Mouse (Mus musculus): Measurements from ENCODE around the gene Gabbr2.

Gabbr2 gene

DNA sequence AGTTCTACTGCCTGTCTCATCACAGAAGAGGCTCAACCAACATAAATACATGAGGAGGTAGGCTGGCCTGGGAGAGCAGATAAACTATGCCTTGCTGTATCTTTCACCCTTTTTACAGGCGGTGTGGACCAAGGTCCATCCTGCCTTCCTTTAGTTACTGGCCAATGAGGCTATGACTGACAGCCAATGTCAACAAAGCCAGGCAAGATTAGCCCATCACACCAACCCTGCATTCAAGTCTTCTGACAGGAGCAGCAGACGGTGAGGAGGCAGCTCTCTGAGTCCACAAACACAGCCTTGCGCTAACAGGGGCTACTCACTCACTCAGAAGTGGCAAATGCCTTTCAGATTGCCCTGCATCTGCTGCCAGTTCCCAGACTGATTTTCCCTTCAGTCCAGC is 3.4 kb downstream of the Gabbr2 start:
- DNase-seq (ENCODE audit: low spot score) = no peak

DNA sequence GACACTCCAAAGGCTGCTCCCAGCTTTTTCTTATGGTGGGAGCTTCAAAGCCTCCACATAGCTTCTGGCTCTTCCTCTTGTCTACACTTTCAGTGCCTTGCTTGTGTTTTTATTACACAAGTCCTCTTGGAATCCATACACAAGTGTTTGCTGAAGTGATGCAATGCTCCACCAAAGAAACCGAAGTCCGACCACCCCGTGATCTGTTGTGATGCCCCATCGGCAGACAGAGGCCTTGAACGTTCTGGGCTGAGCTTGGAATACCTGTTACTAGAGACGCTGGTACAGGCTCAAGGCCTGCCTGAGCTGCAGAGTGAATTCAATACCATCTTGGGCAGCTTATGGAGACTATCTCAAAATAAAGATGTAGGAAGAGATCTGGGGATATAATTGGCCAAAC is 3.9 kb downstream of the Gabbr2 start:
- DNase-seq (ENCODE audit: low spot score) = no peak

DNA sequence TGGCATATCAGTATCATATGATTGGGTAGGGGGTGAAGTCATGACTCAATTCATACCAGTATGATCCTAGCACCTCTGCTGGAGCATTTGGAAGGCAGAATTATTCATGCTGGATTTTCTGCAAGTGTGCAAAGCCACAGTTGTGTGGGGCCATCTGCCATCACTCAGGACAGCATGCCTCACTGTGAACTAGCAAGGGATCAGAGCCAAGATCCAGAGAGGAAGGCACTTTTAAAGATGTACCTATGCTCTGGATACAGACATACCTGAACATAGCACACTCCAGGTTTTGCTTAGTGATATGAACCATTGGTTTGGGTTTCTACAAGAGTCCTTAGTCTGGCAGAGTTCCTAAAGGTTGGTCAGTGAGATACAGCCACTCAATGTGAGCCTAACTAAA is 5.6 kb downstream of the Gabbr2 start:
- no peak for DNase-seq (ENCODE audit: low spot score)

DNA sequence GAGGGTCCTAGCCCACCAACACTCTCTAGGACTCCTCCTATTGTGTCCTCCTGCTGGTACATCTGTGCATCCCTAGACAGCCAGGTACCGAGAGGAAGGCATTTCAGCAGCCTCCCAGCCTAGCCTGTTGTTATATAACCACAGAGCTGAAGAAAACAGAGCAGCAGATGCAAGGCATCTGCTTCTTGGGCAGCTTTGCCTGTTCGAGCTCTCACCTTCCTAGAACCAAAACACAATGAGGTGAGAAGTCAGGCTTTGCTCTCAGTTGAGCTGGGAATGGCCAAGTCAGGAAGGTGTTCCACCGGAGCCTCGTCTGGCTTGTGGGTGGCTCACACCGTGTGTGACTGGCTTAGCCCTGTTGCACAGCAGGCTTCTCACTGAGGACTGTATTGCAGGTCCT is 8.8 kb downstream of the Gabbr2 start:
- no peak for DNase-seq (ENCODE audit: low spot score)

DNA sequence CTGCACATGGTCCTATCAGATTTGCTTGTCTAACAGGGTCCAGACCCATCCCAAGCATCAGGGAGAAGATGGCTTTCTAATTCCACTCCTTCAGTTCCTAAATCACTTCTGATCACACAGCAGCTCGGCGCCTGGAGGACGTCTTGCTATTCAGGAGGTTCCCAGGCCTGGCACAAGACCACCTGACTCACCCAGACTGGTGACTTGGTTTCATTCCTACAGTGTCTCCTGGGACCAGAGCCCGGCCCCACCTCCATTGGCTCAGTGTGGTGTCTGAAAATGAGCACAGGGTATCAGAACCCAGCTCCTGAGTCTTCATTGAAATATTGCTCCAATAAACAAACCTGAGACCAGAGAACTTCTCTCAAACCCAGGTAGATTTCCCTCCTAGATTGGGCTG is 9.6 kb downstream of the Gabbr2 start:
- no peak for DNase-seq (ENCODE audit: low spot score)

DNA sequence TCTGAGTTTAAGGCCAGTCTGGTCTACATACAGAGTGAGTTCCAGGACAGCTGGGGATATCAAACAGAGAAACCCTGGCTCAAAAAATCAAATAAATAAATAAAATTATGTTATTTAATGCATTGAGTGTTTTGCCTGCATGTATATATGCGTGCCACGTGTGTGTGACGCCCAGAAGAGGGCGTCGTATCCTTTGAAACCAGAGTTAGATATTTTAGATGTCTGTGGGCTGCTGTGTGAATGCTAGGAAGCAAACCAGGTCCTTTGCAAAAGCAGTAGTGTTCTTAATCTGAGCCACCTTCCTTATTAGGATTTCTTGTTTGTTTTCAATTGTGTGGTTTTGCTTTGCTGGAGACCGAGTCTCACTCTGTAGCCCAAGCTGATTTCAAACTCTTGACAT is 13.3 kb downstream of the Gabbr2 start:
- DNase-seq (ENCODE audit: low spot score) = no peak

DNA sequence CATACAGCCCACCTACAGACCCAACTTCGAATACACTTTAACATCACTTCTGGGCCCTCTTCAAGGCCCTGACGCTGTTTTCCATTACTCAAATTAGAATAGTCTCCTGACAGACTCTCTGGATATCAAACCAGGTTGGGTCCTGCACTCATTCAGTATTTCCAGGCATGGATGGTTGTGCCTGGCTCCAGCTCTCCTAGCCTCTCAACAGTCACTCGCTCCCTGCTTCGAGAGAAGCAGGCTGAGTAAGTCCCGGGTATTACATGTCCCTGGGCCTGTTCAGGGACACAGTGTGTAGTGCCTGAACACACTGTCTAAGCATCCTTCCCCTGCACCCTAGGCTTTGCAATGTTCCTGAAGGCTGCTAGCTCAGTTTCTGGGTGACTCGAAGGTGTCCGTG is 14.5 kb downstream of the Gabbr2 start:
- no peak for DNase-seq (ENCODE audit: low spot score)

DNA sequence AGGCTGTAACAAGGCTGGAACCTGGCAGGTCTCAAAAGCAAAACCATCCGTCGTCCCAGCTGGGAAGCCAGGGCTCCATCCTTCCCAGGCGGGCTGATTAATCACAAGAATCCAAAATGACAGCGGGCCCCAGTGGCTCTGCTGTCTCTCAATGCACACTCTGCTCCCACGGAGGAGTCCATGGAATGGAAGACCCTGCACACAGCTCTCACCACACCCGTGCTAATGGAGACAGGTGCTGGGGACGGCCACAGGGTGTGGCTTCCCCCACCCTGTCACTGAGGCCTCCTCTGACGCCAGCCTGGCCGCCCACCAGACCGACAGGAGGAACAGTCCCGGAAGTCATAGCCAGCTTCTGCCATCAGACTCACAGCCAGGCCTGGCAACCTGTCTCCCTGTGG is 15.0 kb downstream of the Gabbr2 start:
- DNase-seq (ENCODE audit: low spot score) = no peak

DNA sequence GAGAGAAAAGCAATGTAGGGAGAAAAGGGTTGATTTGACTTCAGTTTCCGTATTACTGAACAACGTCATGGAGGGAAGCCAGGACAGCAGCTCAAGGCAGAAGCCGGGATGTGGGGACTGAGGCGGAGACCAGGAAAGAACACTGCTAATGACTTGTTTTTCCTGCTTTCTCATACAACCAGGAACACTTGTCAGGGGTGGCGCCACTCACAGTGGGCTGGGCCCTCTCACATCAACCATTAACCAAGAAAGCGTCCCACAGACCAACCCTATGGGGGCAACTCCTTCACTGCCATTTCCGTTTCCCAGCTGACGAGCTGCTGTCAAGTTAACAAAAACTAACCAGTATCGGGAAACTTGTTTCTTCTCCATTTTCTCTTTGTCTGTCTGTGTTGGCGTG is 18.4 kb downstream of the Gabbr2 start:
- no peak for DNase-seq (ENCODE audit: low spot score)

DNA sequence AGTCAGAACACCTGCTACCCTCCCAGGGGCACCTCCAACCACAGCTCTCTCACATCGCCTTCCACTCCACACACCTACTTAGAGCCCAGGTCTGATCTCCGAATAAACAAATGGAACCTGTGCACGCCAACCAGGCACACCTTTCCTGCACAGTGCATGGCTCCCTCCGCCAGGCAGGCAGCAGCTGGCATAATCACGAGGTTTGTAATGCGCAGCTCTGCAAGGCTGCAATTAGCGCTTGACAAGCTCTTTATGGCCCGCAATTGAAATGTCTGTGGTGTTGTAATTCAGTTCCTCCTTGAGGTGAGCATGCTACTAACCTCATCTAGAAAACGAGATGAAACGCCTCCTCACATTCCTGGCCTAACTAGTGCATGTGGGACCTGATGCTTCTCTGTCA is 23.7 kb downstream of the Gabbr2 start:
- no peak for DNase-seq (ENCODE audit: low spot score)

DNA sequence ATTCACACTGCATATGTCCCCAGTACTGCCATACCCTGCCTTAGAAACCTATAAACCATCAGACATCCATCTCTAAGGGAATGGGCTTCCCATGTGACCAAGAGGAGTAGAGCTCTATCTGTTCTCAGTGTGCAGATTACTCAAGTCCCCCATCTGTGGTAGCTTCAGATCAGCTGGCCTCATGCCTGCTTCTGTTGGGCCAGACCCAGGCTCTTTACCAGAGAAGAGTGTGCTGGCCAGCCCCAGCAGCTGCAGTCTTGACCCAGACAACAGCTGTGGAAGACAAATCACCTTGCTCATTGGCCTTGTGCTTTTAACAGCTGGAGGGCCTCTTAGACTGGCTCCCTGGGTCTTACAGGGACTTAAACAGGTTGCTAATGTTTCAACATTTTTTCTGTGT is 25.1 kb downstream of the Gabbr2 start:
- DNase-seq (ENCODE audit: low spot score) = no peak

DNA sequence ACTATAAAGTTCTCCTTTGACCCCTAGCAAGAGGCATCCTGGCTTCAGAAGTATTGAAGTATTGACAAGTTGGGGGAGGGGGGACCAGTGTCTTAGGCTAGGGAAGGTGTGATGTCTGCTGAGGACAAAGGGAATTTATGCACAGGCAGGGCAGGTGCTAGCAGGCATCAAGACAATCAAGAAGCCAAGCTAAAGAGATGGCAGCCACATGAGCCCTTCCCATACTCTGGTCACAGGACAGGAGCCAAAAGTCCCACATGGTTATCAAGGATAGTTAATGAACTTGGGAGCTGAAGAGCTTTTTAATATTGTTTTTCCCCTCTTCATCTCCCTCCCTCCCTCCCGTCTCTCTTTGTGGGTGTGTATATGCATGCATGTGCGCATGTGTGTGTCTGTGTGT is 30.3 kb downstream of the Gabbr2 start:
- DNase-seq (ENCODE audit: low spot score) = no peak

DNA sequence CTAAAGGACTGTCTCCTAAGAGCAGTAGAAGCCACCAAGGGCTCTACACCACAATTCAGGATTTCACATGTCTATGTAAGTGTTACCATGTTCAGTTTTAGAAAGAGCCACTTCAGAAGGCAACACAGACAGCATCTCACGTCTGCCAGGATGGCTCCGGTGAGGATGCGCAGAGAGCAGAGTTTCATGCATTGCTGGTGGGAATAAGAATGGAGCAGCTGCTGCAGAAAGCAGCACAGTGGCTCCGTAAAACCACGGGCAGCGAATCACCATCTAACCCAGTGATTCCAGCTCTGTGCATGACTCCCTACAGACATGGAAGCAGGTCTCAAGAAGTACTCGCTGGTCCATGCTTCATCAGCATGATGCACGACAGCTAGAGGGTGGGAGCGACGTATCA is 31.5 kb downstream of the Gabbr2 start:
- no peak for DNase-seq (ENCODE audit: low spot score)

DNA sequence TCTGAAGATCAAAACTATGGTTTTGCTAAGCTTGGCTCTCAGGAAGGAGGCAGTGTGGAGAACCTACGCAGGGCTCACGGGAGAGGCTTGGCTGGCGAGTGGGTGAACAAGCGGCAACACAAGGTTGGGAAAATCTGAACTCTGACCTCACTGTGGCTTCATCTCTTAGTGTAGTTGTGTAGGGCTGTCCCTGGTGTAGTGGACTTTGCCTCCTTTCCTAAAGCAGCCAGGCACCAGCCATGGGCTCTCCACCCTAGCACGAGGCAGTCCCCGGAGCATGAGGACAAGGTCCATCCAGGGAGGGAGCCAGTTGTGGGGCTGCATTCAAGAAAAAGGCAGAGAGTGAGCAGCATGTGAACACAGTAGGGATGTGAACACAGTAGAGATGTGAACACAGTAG is 31.9 kb downstream of the Gabbr2 start:
- no peak for DNase-seq (ENCODE audit: low spot score)

DNA sequence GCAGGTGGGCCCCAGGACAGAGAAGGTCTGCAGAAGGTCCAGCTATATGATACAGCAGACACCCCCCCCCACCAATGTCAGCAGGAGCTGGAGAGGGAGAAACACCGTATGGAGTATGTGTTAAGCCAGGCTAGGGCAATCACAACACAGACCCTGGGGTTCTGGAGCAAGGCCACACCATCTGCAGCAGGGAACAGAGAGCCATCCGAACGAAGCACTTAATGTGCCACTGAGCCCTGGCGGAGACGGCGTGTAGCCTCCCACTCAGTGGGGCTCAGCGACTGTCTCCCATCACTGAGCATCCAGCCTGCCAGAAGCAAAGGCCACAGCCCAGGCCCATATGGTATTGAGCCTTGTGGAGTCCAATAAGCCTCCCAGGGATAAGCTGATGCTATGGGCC is 33.7 kb downstream of the Gabbr2 start:
- peak; percentile 31 for DNase-seq (ENCODE audit: low spot score)

DNA sequence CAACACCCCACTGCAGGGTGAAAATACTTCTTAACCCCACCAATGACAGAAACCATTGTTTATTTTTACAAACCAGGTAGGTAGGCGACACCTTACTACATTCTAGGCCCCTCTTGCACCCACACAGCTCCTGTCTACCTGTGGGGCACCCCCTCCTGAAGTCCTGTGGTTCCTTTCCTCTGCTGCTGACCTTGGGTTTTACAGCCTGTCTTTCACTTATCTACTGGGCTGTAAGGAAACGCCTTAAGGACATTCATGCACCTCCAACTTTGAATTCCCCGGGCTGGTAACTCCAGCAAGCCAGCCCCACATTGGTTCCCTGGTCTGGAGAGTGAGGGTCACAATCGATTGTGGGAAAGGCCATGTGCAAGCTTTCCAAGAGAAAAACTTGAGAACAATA is 34.7 kb downstream of the Gabbr2 start:
- no peak for DNase-seq (ENCODE audit: low spot score)

DNA sequence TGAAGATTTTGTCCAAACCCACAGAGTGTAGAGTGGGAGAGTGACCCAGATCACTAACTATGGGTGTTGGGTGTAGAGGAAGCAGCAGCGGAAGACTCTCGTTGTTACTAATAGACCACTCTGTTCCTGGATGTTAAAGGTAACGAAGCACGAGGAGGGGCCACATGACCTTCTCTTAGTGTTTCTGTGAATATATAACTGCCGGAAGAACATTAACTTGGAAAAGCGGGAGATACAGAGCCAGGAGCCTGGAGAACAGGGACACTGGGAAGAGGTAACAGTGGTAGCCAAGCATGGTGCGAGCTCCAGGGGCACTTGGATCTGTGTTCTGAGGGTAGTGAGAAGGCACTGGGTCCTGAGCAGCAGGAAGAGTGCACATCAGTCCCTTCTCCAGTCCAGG is 38.7 kb downstream of the Gabbr2 start:
- no peak for DNase-seq (ENCODE audit: low spot score)

DNA sequence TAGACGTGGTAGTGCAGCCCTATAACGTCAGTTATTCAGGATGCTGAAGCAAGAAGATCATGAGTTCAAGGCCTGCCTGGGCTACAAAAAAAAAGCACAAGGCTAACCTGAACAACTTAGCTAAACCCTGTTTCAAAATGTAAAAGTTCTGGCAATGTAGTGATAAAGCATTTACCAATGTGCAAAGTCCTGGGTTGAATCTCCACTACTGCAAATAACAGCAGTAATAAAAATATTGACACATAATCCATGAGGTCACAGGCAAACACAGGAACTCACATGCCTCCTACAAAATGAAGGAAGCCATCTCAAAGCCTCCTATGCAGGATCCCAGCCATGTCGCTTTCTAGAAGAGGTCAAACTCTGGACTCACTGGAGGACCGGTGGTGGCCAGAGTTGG is 39.1 kb downstream of the Gabbr2 start:
- DNase-seq (ENCODE audit: low spot score) = no peak

DNA sequence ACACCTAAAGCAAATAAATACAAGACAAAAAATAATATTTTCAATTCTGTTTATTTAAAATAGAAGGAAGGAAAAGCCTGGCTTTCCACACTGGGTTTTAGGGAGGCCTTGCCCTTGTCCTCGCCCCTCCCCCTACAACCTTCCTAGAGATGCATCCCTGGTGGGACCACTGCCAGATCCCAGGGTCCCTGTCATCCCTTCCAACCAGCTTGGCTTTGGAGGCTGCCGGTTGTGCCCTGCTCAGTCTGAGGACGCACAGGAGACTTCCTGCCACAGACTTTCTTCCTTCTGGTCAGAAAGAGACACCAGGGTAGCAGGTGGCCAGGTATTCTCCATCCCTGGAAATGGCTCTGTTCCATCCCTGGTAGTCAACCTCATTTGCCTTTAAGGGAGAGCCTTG is 57.4 kb downstream of the Gabbr2 start:
- DNase-seq (ENCODE audit: low spot score) = no peak

DNA sequence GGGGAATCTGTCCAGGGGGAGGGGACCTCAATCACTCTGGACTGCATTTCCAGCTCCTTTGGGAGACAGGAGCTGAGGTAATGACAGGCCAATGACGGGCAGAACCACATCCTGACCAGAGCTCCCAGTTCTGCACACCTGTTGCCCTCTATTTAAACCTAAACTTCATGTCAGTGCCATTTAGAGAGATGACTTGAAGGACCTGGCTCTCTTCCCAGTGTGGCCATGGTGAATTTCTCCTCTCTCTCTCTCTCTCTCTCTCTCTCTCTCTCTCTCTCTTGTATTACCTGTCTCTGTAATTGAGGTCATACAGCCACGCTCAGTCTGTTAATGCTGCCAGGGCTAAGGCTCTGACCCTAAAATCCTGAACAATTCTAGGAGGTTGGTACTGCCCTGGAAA is 58.1 kb downstream of the Gabbr2 start:
- no peak for DNase-seq (ENCODE audit: low spot score)

DNA sequence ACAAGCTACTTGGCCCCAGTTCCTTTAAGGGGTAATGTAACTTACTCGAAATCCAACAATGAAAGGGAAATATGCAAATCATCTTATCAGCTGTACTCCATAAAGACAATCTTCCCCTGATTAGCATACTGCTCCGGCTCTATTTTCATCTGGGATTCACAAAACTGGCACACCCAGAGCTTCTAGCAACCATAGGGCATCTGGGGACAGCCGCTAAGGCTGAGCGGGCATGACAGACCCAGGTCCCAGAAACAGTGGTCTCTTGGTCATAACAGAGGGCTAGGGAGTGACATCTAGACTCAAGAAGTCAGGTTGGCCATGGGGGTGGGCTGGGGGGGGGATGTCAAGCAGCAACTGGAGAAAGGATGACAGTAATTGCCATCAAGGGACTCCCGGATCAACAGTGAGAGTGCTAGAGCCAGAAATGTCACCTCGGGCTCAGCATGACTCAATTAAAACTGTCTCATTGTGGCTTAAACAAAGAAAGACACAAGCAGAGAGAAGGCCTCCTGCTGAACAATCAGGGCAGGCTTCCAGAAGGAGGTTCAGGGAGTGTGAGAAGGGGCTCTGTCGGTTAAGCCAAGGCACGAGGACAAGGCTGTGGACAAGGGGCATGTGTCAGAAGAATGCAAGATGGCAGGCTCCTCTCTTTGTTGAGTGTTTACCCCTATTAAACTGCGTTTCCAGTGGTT is 59.8 kb downstream of the Gabbr2 start:
- no peak for DNase-seq (ENCODE audit: low spot score)

DNA sequence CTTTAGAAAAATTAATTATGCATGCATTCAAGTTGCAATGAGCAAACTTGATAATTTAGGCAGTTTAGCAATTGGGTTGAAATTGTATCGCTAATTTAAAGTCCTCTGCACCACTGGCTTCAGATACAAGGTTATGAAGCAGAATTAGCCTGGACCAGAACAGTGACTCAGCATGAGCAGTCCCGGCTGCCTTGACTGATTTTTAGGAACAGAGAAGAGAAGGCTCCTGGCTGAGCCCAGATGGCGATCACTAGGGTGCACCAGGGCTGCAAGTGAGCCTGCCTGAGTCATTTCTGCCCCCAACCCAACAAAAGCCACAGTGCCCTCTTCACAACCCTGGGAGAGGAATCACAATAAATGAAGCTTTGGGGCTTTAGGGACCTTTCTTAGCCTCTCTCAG is 63.6 kb downstream of the Gabbr2 start:
- DNase-seq (ENCODE audit: low spot score) = peak; percentile 18

DNA sequence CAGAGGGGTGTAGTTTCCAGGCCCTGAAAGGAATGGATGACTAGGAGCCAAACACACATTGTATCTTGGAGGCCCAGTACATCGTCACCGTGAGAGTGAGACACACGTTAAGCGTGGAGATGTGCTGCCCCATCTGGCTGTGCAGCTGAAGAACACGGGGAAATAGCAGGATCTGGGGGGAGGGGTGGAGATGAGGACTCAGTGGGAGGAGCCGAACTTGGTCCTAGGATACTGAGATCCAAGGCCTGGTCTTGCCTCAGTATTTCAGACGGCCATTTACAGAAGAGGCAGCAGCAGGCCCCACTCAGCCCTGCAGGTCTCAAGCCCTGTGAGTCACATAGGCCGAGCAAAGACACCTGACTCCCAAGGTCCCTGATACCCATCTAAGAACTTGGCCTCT is 72.5 kb downstream of the Gabbr2 start:
- peak; percentile 25 for DNase-seq (ENCODE audit: low spot score)

DNA sequence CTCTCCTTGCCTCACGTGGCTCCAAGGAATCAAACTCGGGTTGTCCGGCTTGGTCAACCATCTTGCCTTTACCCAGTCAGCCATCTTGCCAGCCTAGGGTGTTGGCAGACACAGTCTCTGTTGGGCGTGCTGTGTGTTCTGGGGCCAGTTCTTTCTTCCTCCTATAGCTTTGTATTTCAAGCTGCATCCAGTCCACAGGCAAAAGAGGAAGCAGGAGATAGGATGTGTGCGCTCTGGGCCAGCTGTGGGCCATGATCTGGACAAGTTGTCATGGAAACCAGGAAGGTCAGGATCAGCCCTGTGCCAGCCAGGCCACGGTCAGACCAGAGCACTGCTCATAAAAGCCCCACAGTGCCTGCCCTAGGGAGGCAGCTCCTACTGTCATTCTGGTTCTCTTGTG is 74.9 kb downstream of the Gabbr2 start:
- DNase-seq (ENCODE audit: low spot score) = no peak

DNA sequence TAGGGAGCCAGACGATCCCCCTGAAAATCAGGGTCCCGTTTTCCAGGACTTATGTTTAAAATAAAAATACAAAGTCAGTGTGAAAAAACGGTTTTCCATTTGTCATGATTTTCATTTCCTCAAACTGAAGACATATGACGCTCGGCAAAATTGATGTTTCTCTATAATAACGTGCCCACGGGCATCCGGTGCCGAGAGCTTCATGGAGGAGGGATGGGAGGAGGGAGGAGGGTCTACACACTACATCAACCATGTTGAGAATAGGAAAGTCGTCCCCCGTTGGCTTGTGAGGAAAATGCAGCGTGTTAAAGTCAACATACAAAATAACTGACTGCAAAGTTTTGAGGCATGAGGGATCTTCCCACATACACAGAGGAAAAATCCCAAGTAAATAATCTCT is 75.7 kb downstream of the Gabbr2 start:
- DNase-seq (ENCODE audit: low spot score) = no peak

All from layer of hippocampus, adult 9-10 months (tissue).